20 mouse cellular contexts compared by ENCODE assay signal in the genomic region with DNA sequence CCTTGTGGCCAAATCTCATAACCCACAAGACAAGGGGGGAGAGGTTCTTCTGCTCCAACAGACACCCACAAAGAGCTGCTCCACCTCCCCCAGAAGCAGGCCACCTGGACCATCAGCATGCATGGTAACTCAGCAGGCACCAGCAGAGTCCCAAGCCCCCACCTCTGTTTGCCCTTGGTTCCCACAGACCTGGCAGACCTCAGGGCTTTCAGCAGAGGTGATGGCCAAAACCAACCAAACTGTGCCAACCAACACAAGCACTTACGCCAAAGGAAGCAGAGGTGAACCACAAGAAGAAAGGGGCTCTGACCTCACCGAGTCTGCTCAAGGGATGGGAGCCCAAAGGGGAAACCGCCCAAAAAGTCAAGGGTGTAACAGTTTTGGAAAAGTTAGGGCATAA. TPM values are rescaled to one million over a fixed set of nuclear protein-coding genes. Genes with fewer than 3 reads are reported as not detected.
DNase-seq lines count a peak whose midpoint lies in the region; ATAC-seq lines count a peak whose summit lies in the region.
"Had no signal": no experiment of that assay in that cellular context is flagged by ENCODE, and none has a peak within 500 bp of the region (broad histone marks: within the 10 kb centered on the region; RNA-seq: fewer than 3 reads in every experiment).

No protein-coding gene starts in this region.

- DNase-seq in adrenal gland, postnatal 14 days, result peak; percentile 44
- no peak for DNase-seq in adrenal gland, postnatal 4 days (ENCODE audit: low spot score in 2 of 2)
- peak; percentile 76 for DNase-seq in 416B (ENCODE audit: low read depth)
- DNase-seq in heart, postnatal 4 days, result peak; percentile 49
- no peak for DNase-seq in frontal cortex, postnatal 25 days (ENCODE audit: low spot score in 2 of 2)
- DNase-seq in neural tube, embryonic 10.5 days (ENCODE audit: extremely low spot score, low spot score), result no peak
- DNase-seq in lung, postnatal 25 days (ENCODE audit: low spot score), result no peak
- DNase-seq: adrenal gland, postnatal 25 days; cerebellum, adult 8-10 months; gastrocnemius, postnatal 14 days; liver, embryonic 13.5 days; right cerebral cortex, postnatal 25 days; thymus, postnatal 4 days had no signal

- no peak for ATAC-seq in heart, embryonic 13.5 days (ENCODE audit: extremely low read depth, insufficient number of reproducible peaks, low FRiP score, low TSS enrichment)
- ATAC-seq: intestine, postnatal 0 days; midbrain, embryonic 16.5 days had no signal

- no peak overlapping the region for H3K27ac ChIP-seq in heart, embryonic 13.5 days (replicated peaks)
- H3K27ac ChIP-seq: embryonic facial prominence, embryonic 13.5 days; hindbrain, embryonic 15.5 days; liver, embryonic 13.5 days; neural tube, embryonic 12.5 days had no signal

- peak overlapping the region; percentile 45 for H3K4me2 ChIP-seq in heart, embryonic 13.5 days
- H3K4me2 ChIP-seq: embryonic facial prominence, embryonic 13.5 days; liver, embryonic 13.5 days; lung, embryonic 15.5 days; neural tube, embryonic 12.5 days had no signal

- peaks cover 98% of the 10 kb centered on the region for H3K4me1 ChIP-seq in heart, embryonic 13.5 days
- H3K4me1 ChIP-seq: neural tube, embryonic 12.5 days had no signal

- no peak overlapping the region for H3K4me3 ChIP-seq in heart, embryonic 13.5 days
- H3K4me3 ChIP-seq: embryonic facial prominence, embryonic 13.5 days; hindbrain, embryonic 15.5 days; liver, embryonic 13.5 days; lung, embryonic 15.5 days; neural tube, embryonic 12.5 days had no signal

- no peaks in the 10 kb centered on the region for H3K9me3 ChIP-seq in heart, embryonic 13.5 days
- H3K9me3 ChIP-seq: embryonic facial prominence, embryonic 13.5 days; hindbrain, embryonic 15.5 days; liver, embryonic 13.5 days; lung, embryonic 15.5 days; neural tube, embryonic 12.5 days had no signal

- H3K27me3 ChIP-seq in heart, embryonic 13.5 days (replicated peaks), result no peaks in the 10 kb centered on the region
- H3K27me3 ChIP-seq: embryonic facial prominence, embryonic 13.5 days; hindbrain, embryonic 15.5 days; liver, embryonic 13.5 days; lung, embryonic 15.5 days; neural tube, embryonic 12.5 days had no signal

- WGBS in heart, embryonic 13.5 days, result 79% methylated on average over 3 of the region's 3 CpGs

- H3K9ac ChIP-seq in heart, embryonic 13.5 days, result peak overlapping the region; percentile 20; the same call in 1 of the 2 replicates
- H3K9ac ChIP-seq: embryonic facial prominence, embryonic 13.5 days; hindbrain, embryonic 15.5 days; liver, embryonic 13.5 days; lung, embryonic 15.5 days; neural tube, embryonic 12.5 days had no signal

- peaks cover 49% of the 10 kb centered on the region for H3K36me3 ChIP-seq in heart, embryonic 13.5 days

RNA-seq across cellular contexts. Expression of gene Xpnpep1, which starts 26.3 kb away (rescaled TPM):
- 104 and 108 TPM in 2 replicates for total RNA-seq in adrenal gland, postnatal 14 days (2021)
- total RNA-seq in adrenal gland, postnatal 4 days (2021), result 100 to 1,000 TPM; 112 to 117 TPM
- 142 and 151 TPM in 2 replicates for polyA plus RNA-seq in heart, embryonic 13.5 days (2015; fragmentation: Nextera tagmentation; extraction: Ambion mirVana)
- 100 to 1,000 TPM; 156 to 158 TPM for total RNA-seq in heart, postnatal 4 days (2021)

Comparison
In these comparisons a context has a peak if more than half of its experiments do, and no peak if none do; other contexts are left out.
1. DNase-seq: peak in adrenal gland, postnatal 14 days (single experiment), 416B (single experiment) and heart, postnatal 4 days (single experiment); none in adrenal gland, postnatal 4 days (0 of 2), frontal cortex, postnatal 25 days (0 of 2), neural tube, embryonic 10.5 days (single experiment) and lung, postnatal 25 days (single experiment).